Mouse (Mus musculus) CH12.LX (cell line): ENCODE data around the gene Tcp10a.
A peak's percentile ranks its signal among the peaks of the same experiment; 100 is the strongest.
"Not testable (repeated sequence)": the region's sequence is repeated elsewhere in the genome, so short reads cannot be mapped to it uniquely, and the experiment has no call there.

Source experiments
- CTCF ChIP-seq, 2 experiments: IDR thresholded peaks in 1 of 2; conservative IDR thresholded peaks in 1 of 2; 2 replicates each; pipeline ENCODE4 v1.5.1; 2011 to 2012; ENCODE audit warnings: low read depth in 2 of 2, low read length in 2 of 2, improper control_type of control experiment in 1 of 2, inconsistent platforms in 1 of 2, mild to moderate bottlenecking in 1 of 2, moderate library complexity in 1 of 2
- E2F4 ChIP-seq: IDR thresholded peaks from 2 replicates; pipeline ENCODE4 v1.6.1; 2011; ENCODE audit warnings: low read depth, low read length, improper control_type of control experiment; ENCODE audit not compliant: insufficient replicate concordance
- MAX ChIP-seq: IDR thresholded peaks from 2 replicates; pipeline ENCODE4 v1.6.1; 2011; ENCODE audit warnings: low read length, improper control_type of control experiment
- MXI1 ChIP-seq: IDR thresholded peaks from 2 replicates; pipeline ENCODE4 v1.6.1; 2011; ENCODE audit warnings: mild to moderate bottlenecking, low read depth, low read length, improper control_type of control experiment
- NRF1 ChIP-seq: IDR thresholded peaks from 2 replicates; pipeline ENCODE4 v1.6.1; 2014; ENCODE audit warnings: low read depth, mild to moderate bottlenecking, inconsistent platforms, low read length, improper control_type of control experiment, moderate library complexity
- POLR2A ChIP-seq: IDR thresholded peaks from 2 replicates; pipeline ENCODE4 v1.6.1; 2011; ENCODE audit warnings: low read depth, mild to moderate bottlenecking, improper control_type of control experiment, low read length
- RCOR1 ChIP-seq: conservative IDR thresholded peaks from 2 replicates; pipeline ENCODE4 v1.6.1; 2012; ENCODE audit warnings: low read depth, mild to moderate bottlenecking, inconsistent platforms, low read length, improper control_type of control experiment
- SIN3A ChIP-seq: IDR thresholded peaks from 2 replicates; pipeline ENCODE4 v1.6.1; 2012; ENCODE audit warnings: low read length, improper control_type of control experiment, inconsistent platforms
- TCF12 ChIP-seq: IDR thresholded peaks from 2 replicates; pipeline ENCODE4 v1.6.1; 2014; ENCODE audit warnings: low read depth, mild to moderate bottlenecking, inconsistent platforms, low read length, improper control_type of control experiment
- USF2 ChIP-seq: conservative IDR thresholded peaks from 2 replicates; pipeline ENCODE4 v1.6.1; 2011; ENCODE audit warnings: low read depth, low read length, improper control_type of control experiment
- ZC3H11A ChIP-seq: IDR thresholded peaks from 2 replicates; pipeline ENCODE4 v1.6.1; 2012; ENCODE audit warnings: low read depth, mild to moderate bottlenecking, inconsistent platforms, low read length, improper control_type of control experiment
- ZMIZ1 ChIP-seq: IDR thresholded peaks from 2 replicates; pipeline ENCODE4 v1.6.1; 2012; ENCODE audit warnings: low read depth, mild to moderate bottlenecking, inconsistent platforms, low read length, improper control_type of control experiment

- TF ChIP-seq TCF12, SIN3A, RCOR1, ZMIZ1, POLR2A, E2F4, MXI1, MAX, NRF1, ZC3H11A, USF2: not testable (repeated sequence)
- peak; percentile 12 to 56; a peak in 2 of 4 replicates for TF ChIP-seq CTCF (conservative IDR thresholded peaks at IDR 0.05 in 1 of 2, IDR thresholded peaks at IDR 0.05 in 1 of 2; ENCODE audit: low read depth in 2 of 2, low read length in 2 of 2)
Observed at GRCm38 (mm10) chr17:7306278-7307196, 17.9 kb upstream of the Tcp10a start.
